Mouse (Mus musculus) heart, embryonic 10.5 days (tissue): Measurements from ENCODE around the gene Prkag2. TPM values are rescaled to one million over a fixed set of nuclear protein-coding genes. Genes with fewer than 3 reads are reported as not detected.

Experiments
- DNase-seq: peaks from one replicate; pipeline ENCODE4 v3.0.0-alpha.2; 2017; ENCODE audit warnings: low spot score
- H3K27ac ChIP-seq: fragments of 300-500 bp; sonication (generic); 2 replicates; pipeline ENCODE4 v1.5.1; 2016; ENCODE audit warnings: mild to moderate bottlenecking
- H3K27me3 ChIP-seq: fragments of 300-500 bp; sonication (generic); 2 replicates; pipeline ENCODE4 v1.6.1; 2016; ENCODE audit warnings: mild to moderate bottlenecking; ENCODE audit not compliant: poor library complexity, insufficient read depth, severe bottlenecking
- H3K36me3 ChIP-seq: fragments of 300-500 bp; sonication (generic); 2 replicates; pipeline ENCODE4 v1.6.1; 2016; ENCODE audit warnings: mild to moderate bottlenecking, moderate library complexity
- H3K4me1 ChIP-seq: fragments of 300-500 bp; sonication (generic); 2 replicates; pipeline ENCODE4 v1.6.1; 2016; ENCODE audit warnings: mild to moderate bottlenecking
- H3K4me3 ChIP-seq: fragments of 300-500 bp; sonication (generic); 2 replicates; pipeline ENCODE4 v1.5.1; 2016; ENCODE audit warnings: mild to moderate bottlenecking, moderate library complexity
- H3K9me3 ChIP-seq: fragments of 300-500 bp; sonication (generic); 2 replicates; pipeline ENCODE4 v1.6.1; 2016; ENCODE audit warnings: mild to moderate bottlenecking, moderate library complexity
- WGBS: fragments of 180-500 bp; shearing (Covaris S2); methylation state at CpG from one replicate; pipeline ENCODE4 v1.1.7; 2016; 5-methylcytosine and 5-hydroxymethylcytosine counted together
- polyA plus RNA-seq: library from polyadenylated mRNA; unstranded; fragments of >200 nt; fragmentation: Nextera tagmentation; extraction: Ambion mirVana; gene quantifications from 2 replicates; pipeline ENCODE4 v1.2.1, GENCODE M21; 2016

Prkag2 gene
- 65.1 and 100 TPM in 2 replicates for polyA plus RNA-seq

DNA sequence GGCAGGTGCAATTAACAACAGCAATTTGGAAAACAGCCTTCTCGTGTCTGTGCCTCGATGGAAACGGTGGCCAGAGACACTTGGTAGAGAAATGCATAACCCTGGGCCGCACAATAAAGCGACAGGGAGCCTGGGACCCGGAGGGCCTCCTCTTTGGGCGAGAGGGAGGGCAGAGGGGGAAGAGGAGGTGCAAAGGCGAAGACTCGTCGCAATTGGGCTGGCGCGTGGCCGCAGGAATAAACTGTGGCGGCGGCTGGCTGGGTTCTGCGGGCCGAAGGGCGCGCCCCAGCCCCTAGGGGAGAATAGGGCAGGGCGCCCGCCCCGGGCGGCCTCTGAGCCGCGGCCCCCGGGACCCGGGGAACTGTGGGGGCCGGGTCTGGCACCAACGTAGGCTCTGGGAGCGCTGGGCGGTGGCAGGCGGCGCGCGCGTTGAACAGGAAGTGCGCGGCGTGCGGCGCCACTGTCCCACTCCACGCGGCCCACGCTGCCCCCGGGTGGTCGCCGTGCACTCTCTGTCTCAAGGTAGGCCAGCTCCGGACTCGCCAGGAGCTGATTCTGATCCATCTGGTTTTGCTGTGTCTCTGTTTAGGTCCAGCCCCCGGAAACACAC lies at the start of gene Prkag2:
Prkag2 (minus strand) TSS at position 127 of the 610 bp plus-strand sequence.
- under 1% methylated on average over 49 of the region's 50 CpGs for WGBS
- Histone ChIP-seq H3K4me1 (peaks cover 30% of the 10 kb centered on the region), H3K9me3 (no peaks in the 10 kb centered on the region), H3K27ac (peak within 1 kb of the TSS; percentile 89), H3K27me3 (peaks cover 52% of the 10 kb centered on the region), H3K36me3 (no peaks in the 10 kb centered on the region), H3K4me3 (peak within 1 kb of the TSS; percentile 70)
- DNase-seq = no peak

DNA sequence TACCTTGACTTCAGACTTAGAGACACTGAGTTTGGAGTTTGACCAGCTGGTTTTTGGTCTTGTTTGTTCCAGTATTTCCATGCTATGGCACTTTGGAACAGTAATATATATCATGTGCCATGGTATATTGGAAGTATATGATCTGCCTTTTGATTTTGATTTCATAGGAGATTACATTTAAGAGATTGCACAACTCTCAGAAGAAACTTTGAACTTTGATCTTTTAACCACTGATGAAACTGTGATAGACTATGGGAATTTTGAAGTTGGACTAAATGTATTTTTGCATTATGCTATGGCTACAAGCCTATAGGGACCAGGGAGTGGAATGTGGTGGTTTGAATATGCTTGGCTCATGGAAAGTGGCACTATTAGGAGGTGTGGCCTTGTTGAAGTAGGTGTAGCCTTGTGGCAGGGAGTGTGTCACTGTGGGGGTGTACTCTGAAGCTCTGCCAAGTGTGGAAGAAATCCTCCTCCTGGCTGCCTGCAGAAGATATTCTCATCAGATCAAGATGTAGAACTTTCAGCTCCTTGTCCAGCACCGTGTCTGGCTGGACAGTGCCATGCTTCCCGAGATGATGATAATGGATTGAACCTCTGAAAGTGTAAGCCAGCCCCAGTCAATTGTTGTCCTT lies 49.0 kb upstream of the Prkag2 start:
- Histone ChIP-seq H3K9me3 (no peaks in the 10 kb centered on the region), H3K27me3 (no peaks in the 10 kb centered on the region), H3K27ac (no peak overlapping the region), H3K4me3 (no peak overlapping the region), H3K36me3 (no peaks in the 10 kb centered on the region), H3K4me1 (no peaks in the 10 kb centered on the region)
- WGBS = 74% methylated on average over 2 of the region's 2 CpGs
- DNase-seq = no peak

DNA sequence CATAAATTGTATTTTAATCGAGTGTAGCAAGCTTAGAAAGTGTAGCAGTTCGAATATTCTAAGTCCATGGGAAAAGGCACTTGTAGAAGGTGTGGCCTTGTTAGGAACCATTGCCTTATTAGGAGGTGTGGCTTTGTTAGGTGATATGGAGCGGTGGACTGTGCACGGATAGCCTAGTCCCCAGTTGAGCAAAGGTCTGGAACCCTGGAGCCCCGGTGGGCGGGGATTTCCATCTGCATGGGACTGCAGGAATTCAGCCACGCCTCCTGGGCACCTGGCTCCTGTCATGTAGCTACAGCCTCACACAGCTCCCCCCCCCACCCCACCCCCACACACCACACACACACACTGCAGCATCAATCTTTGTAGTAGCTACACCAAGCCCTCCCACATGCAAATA lies 46.3 kb upstream of the Prkag2 start:
- no peak overlapping the region for H3K4me3 ChIP-seq
- no peaks in the 10 kb centered on the region for H3K27me3 ChIP-seq
- no peak for DNase-seq

DNA sequence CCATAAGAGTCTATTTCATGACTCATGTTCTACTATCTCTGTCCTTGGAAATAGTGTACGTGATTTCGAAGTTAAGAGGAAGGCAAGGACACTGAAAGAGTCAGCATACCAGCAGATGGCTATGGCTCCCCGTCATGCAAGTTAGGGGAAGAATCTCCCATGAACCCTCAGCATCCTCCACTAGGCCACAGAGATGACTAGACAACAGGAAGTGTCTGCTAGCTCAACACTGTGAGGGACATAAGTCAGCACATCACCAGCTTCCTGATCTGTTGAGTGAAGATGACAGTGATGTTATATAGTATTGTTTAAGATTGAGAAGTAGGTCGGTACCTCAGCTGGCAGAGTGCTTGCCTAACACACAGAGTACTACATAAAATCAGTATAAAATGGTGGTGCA lies 27.4 kb upstream of the Prkag2 start:
- Histone ChIP-seq H3K27ac (no peak overlapping the region), H3K4me1 (no peaks in the 10 kb centered on the region), H3K4me3 (no peak overlapping the region), H3K36me3 (no peaks in the 10 kb centered on the region), H3K27me3 (no peaks in the 10 kb centered on the region), H3K9me3 (no peaks in the 10 kb centered on the region)
- 80% methylated on average over 4 of the region's 4 CpGs for WGBS
- DNase-seq = no peak

More for the DNA sequence above, 46.3 kb upstream of the Prkag2 start:
- H3K9me3 ChIP-seq = no peaks in the 10 kb centered on the region
- no peak overlapping the region for H3K27ac ChIP-seq
- no peaks in the 10 kb centered on the region for H3K36me3 ChIP-seq
- no peaks in the 10 kb centered on the region for H3K4me1 ChIP-seq
- WGBS = 76% methylated on average over 7 of the region's 7 CpGs

DNA sequence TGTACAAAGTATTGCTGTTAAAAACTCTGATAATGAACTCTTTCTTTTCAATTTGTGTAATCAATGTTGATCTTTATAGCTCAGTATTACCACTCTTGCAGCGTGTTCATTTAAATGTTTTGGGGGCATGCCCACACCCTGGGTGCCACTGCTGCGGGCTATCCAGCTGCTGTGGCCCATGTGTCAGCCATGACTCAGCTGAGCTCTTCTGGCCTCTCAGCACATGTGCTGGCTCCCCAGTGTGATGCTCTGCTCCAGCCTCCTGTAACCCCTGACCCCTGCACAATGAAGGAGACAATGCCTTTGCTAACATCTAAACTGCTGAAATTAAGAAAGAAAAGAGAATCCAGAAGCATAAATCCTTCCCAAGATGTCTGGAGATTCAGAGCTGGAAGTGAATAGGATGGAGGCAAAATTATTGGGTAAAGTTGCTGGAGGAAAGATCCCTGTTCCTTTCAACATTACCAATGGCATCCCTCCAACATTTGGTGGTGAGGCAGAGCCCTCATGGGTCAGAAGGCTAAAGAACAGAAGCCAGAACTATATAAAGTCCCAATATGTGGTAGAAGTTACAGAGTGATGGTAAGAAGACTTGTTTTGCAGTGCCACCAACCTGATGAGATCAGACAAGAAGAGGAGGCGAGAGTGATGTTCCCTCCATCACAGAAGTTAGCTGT lies 25.6 kb upstream of the Prkag2 start:
- no peak for DNase-seq

DNA sequence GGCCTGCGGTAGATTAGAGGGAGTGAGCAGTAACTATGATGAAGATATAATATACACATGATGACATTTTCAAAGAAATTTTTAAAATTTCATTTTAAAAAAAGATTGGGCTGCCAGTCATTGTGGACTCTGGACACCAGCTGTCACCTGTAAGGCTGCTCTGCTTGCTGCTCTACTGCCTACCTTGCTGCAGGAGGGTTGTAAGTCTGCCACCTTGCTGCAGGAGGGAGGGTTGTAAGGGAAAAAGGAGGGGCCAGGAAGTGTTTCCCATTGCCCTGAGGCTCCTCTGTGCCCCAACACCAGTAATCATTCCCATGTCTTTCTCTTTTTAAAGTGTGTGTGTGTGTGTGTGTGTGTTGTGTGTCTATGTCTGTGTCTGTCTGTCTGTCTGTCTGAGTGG lies 22.1 kb upstream of the Prkag2 start:
- 85% methylated on average over 1 of the region's 1 CpGs for WGBS
- H3K27me3 ChIP-seq = no peaks in the 10 kb centered on the region
- H3K9me3 ChIP-seq = no peaks in the 10 kb centered on the region
- no peaks in the 10 kb centered on the region for H3K4me1 ChIP-seq
- no peak for DNase-seq
- no peak overlapping the region for H3K4me3 ChIP-seq
- H3K36me3 ChIP-seq = no peaks in the 10 kb centered on the region
- no peak overlapping the region for H3K27ac ChIP-seq

More for the DNA sequence above, 25.6 kb upstream of the Prkag2 start:
- H3K9me3 ChIP-seq = no peaks in the 10 kb centered on the region
- H3K27ac ChIP-seq = no peak overlapping the region
- H3K4me1 ChIP-seq = no peaks in the 10 kb centered on the region
- WGBS = 74% methylated on average over 3 of the region's 3 CpGs
- no peak overlapping the region for H3K4me3 ChIP-seq
- H3K36me3 ChIP-seq = no peaks in the 10 kb centered on the region
- H3K27me3 ChIP-seq = no peaks in the 10 kb centered on the region

DNA sequence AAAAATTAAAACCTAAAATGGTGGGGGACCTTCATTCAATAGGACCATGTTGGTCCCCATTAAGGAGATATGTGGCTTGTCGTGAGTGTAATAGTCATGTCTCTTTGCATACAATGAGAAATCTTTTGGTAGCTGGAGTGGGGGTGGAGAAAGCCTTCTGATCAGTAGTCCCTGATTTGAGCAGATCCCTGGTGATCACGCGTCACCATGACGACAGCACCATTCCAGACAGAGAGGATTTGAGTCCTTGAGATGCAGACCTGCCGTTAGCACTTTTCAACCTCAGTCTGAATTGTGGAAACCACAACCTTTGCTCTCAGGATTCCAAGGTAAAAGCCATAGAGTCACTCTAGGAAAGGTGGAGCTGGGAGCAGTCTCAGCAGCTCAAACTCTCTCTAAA lies 18.7 kb upstream of the Prkag2 start:
- H3K4me1 ChIP-seq = 0 out of 2 replicates have a peak, but pooled peaks cover 4% of the 10 kb centered on the region
- 86% methylated on average over 5 of the region's 5 CpGs for WGBS
- no peaks in the 10 kb centered on the region for H3K9me3 ChIP-seq
- H3K36me3 ChIP-seq = no peaks in the 10 kb centered on the region
- no peak overlapping the region for H3K27ac ChIP-seq
- no peak for DNase-seq
- no peak overlapping the region for H3K4me3 ChIP-seq
- H3K27me3 ChIP-seq = no peaks in the 10 kb centered on the region

DNA sequence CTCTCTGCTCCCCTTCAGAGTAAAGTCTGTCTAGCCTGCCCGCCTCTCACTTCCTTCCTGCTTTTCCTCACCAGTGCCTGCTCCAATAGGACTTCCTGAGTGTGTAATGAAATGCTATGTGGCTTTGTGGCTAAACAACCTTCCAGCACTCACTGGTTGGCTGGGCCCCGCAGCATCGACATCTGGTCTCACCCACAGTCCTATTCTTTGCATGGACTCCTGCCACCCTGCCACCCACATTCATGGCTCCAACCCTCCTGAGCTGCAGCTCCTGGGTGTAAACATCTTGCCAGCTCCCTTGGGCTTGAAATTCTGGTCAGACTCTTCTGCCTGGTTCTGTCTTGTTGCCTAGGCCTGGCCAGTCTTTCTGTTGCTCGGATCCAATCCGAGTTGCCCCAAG lies 15.6 kb upstream of the Prkag2 start:
- Histone ChIP-seq H3K4me3 (no peak overlapping the region), H3K36me3 (no peaks in the 10 kb centered on the region), H3K9me3 (no peaks in the 10 kb centered on the region), H3K27me3 (peaks cover 4% of the 10 kb centered on the region; the same call in 1 of the 2 replicates), H3K27ac (no peak overlapping the region), H3K4me1 (0 out of 2 replicates have a peak, but pooled peaks cover 4% of the 10 kb centered on the region)
- DNase-seq = peak; percentile 73
- 75% methylated on average over 5 of the region's 5 CpGs for WGBS

DNA sequence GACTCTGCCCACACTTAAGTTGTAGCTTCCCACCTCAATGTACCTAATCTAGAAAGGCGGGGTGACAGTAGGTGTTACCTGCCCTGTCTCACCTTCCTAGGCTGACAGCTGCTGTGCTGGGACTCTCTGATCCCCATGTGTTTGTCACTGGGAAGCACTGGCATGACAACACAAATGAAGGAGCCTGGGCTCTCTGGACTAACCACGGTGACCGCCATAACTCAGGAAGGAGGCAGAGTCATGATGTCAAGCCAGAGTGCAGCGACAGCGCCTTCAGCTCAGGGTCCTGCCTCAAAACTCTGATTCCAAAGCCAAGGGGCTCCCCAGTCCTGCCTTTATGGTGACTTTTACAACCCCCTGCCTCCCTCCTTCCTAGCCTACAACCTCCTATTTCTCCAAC lies 14.8 kb upstream of the Prkag2 start:
- Histone ChIP-seq H3K4me1 (0 out of 2 replicates have a peak, but pooled peaks cover 4% of the 10 kb centered on the region), H3K4me3 (no peak overlapping the region), H3K9me3 (no peaks in the 10 kb centered on the region), H3K27ac (no peak overlapping the region), H3K36me3 (no peaks in the 10 kb centered on the region), H3K27me3 (peaks cover 4% of the 10 kb centered on the region; the same call in 1 of the 2 replicates)
- DNase-seq = peak; percentile 45
- WGBS = 67% methylated on average over 5 of the region's 5 CpGs

DNA sequence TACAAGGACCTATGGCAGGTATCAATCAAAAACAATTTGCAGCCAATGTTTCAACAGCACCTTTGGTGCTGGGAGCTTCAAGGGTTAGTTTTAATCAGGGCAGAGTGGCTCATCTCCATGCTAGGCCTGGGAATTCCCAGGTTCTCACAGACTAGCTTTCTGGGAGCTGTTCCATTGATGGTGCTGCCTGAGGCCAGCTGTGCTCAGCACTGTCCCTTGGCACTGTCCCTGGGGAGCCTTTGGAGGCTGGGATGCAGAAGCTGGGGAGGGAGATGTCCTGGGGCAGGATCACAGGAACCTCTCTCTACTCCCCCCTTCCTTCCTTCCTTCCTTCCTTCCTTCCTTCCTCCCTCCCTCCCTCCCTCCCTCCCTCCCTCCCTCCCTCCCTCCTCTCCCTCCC lies 13.7 kb upstream of the Prkag2 start:
- Histone ChIP-seq H3K36me3 (no peaks in the 10 kb centered on the region), H3K4me1 (0 out of 2 replicates have a peak, but pooled peaks cover 8% of the 10 kb centered on the region), H3K4me3 (no peak overlapping the region), H3K27ac (no peak overlapping the region), H3K9me3 (no peaks in the 10 kb centered on the region), H3K27me3 (peaks cover 9% of the 10 kb centered on the region; the same call in 1 of the 2 replicates)
- no peak for DNase-seq

DNA sequence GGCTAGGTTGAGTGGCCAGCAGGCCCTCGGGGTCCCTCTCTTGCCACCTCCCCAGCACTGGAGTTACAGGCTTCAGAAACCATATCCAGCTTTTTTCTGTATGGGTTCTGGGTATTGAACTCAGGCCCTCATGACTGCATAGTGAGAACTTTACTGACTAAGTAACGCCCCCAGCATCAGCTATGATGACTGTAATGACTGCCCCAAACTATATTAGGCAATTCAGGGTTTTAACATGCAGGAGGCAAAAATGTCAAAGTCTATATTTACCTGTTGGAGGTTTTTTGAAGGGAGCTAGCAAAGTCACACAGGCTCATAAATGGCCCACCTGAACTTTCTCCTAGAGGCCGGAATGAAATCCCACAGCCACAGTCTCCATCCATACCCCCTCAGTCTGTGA lies 9.9 kb upstream of the Prkag2 start:
- Histone ChIP-seq H3K36me3 (no peaks in the 10 kb centered on the region), H3K27me3 (peaks cover 18% of the 10 kb centered on the region; the same call in 1 of the 2 replicates), H3K27ac (no peak overlapping the region), H3K4me1 (0 out of 2 replicates have a peak, but pooled peaks cover 3% of the 10 kb centered on the region), H3K9me3 (no peaks in the 10 kb centered on the region), H3K4me3 (no peak overlapping the region)
- 76% methylated on average over 3 of the region's 3 CpGs for WGBS
- no peak for DNase-seq

DNA sequence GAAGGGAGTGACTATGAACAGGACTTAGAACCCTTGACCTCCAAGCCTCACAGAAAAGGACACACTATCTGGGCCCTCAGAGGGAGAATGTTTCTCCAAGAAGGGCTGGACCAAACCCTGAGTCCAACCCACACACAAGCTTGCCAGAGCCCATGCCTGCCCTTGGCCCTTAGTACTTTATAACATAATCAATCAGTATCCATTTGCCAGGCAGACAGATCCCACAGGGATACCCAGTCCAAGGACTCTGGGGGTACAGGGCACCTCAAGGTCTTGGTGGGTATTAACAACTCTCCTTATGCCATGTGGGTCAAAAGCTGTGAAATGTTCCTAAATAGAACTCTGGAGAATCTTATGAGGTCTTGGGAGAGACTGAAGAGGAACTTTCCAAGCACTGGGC lies 5.3 kb upstream of the Prkag2 start:
- Histone ChIP-seq H3K27ac (no peak overlapping the region), H3K9me3 (no peaks in the 10 kb centered on the region)
- no peak for DNase-seq

DNA sequence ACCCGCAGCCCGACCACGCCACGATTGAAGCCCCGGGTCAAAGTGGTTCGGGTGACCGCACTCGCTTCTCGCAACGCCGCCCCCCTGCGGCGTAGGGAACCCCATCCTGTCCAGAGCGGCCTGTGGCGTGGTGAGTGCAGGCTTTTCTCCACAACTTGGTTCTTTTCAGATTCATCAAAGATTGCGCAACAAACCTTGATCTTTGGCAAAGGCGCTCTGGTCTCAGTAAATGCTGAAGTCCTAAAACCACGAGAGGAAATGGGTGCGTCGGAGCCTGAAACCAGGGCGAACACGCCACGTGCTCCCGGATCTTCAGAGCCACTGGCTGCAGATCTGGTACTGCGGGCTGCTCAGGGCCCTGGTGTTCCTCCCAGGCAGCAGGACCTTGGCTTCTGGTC lies 683 bp upstream of the Prkag2 start:
- DNase-seq = no peak

More for the DNA sequence above, 5.3 kb upstream of the Prkag2 start:
- Histone ChIP-seq H3K4me1 (peaks cover 10% of the 10 kb centered on the region), H3K4me3 (no peak overlapping the region), H3K27me3 (peaks cover 31% of the 10 kb centered on the region), H3K36me3 (no peaks in the 10 kb centered on the region)

More for the DNA sequence above, 683 bp upstream of the Prkag2 start:
- Histone ChIP-seq H3K4me3 (peak overlapping the region; percentile 70), H3K9me3 (no peaks in the 10 kb centered on the region), H3K27me3 (peaks cover 52% of the 10 kb centered on the region), H3K27ac (peak overlapping the region; percentile 89), H3K36me3 (no peaks in the 10 kb centered on the region), H3K4me1 (peaks cover 30% of the 10 kb centered on the region)
- WGBS = 1% methylated on average over 25 of the region's 25 CpGs
